Mouse (Mus musculus) C2C12 (cell line): ENCODE results near the gene Dock7. TPM values are rescaled to one million over a fixed set of nuclear protein-coding genes. Genes with fewer than 3 reads are reported as not detected.

Experiments
- H3K27me3 ChIP-seq: one replicate; pipeline ENCODE4 v1.6.1; 2011; ENCODE audit not compliant: control insufficient read depth, insufficient read depth, insufficient read length
- H3K36me3 ChIP-seq: one replicate; pipeline ENCODE4 v1.6.1; 2011; ENCODE audit not compliant: control insufficient read depth, insufficient read depth
- H3K4me3 ChIP-seq: one replicate; pipeline ENCODE4 v1.5.1; 2011; ENCODE audit warnings: mild to moderate bottlenecking, control low read depth; ENCODE audit not compliant: poor library complexity, insufficient read depth, severe bottlenecking
- H3K79me2 ChIP-seq: one replicate; pipeline ENCODE4 v1.6.1; 2011; ENCODE audit not compliant: control insufficient read depth, insufficient read depth
- H3K79me3 ChIP-seq: one replicate; pipeline ENCODE4 v1.6.1; 2011; ENCODE audit warnings: low read depth, control low read depth
- H3ac ChIP-seq: one replicate; pipeline ENCODE3; 2011; ENCODE audit warnings: low read depth; ENCODE audit not compliant: control insufficient read depth, insufficient read length
- CEBPB ChIP-seq: IDR thresholded peaks from one replicate; pipeline ENCODE4 v1.6.1; 2011; ENCODE audit warnings: low read depth, mild to moderate bottlenecking, control low read depth, moderate library complexity
- CTCF ChIP-seq: IDR thresholded peaks from one replicate; pipeline ENCODE4 v1.5.1; 2011; ENCODE audit not compliant: control insufficient read depth, insufficient read depth, insufficient read length
- FOSL1 ChIP-seq: IDR thresholded peaks from one replicate; pipeline ENCODE4 v1.8.0; 2011; ENCODE audit warnings: mild to moderate bottlenecking, low read length; ENCODE audit not compliant: poor library complexity, insufficient read depth, severe bottlenecking
- MAX ChIP-seq: IDR thresholded peaks from one replicate; pipeline ENCODE4 v1.6.1; 2011; ENCODE audit warnings: mild to moderate bottlenecking, control low read depth
- MYOD1 ChIP-seq: IDR thresholded peaks from one replicate; pipeline ENCODE4 v1.6.1; 2011; ENCODE audit warnings: low read depth; ENCODE audit not compliant: control insufficient read depth, insufficient read length
- MYOG ChIP-seq: IDR thresholded peaks from one replicate; pipeline ENCODE4 v1.6.1; 2011; ENCODE audit not compliant: control insufficient read depth, insufficient read length; ENCODE audit errors: extremely low read depth
- USF1 ChIP-seq: IDR thresholded peaks from one replicate; pipeline ENCODE4 v1.6.1; 2011; ENCODE audit warnings: low read depth, mild to moderate bottlenecking, control low read depth, moderate library complexity
- polyA plus RNA-seq: library from polyadenylated mRNA; unstranded; fragments of >200 nt; fragmentation: generic; extraction: Trizol; gene quantifications from one replicate; pipeline ENCODE4 v1.2.1, GENCODE M21; 2012; ENCODE audit warnings: missing spikeins

The Dock7 gene
- polyA plus RNA-seq, 1 experiment: 30.2 TPM

GRCm38 (mm10) chr4:99160414-99160813 is 39.7 kb upstream of the Dock7 start:
- Histone ChIP-seq H3K79me2 (no peaks in the 10 kb centered on the region), H3K4me3 (no peak overlapping the region), H3ac (no peak overlapping the region)

GRCm38 (mm10) chr4:99158495-99158894 is 37.8 kb upstream of the Dock7 start:
- H3K79me2 ChIP-seq: no peaks in the 10 kb centered on the region
- TF ChIP-seq CTCF (no peak), CEBPB (peak; percentile 96), FOSL1 (peak; percentile 81), MYOG (no peak), MYOD1 (peak; percentile 77), MAX (peak; percentile 78), USF1 (peak; percentile 9)
- no peak overlapping the region for H3ac ChIP-seq
- no peaks in the 10 kb centered on the region for H3K79me3 ChIP-seq
- H3K4me3 ChIP-seq: no peak overlapping the region
- H3K27me3 ChIP-seq: no peaks in the 10 kb centered on the region
- no peaks in the 10 kb centered on the region for H3K36me3 ChIP-seq

More at GRCm38 (mm10) chr4:99160414-99160813, 39.7 kb upstream of the Dock7 start:
- no peaks in the 10 kb centered on the region for H3K27me3 ChIP-seq
- H3K36me3 ChIP-seq: no peaks in the 10 kb centered on the region
- TF ChIP-seq USF1: no peak
- TF ChIP-seq CEBPB: peak; percentile 42
- H3K79me3 ChIP-seq: no peaks in the 10 kb centered on the region

- Histone ChIP-seq H3K36me3 (no peaks in the 10 kb centered on the region), H3K4me3 (no peak overlapping the region), H3K27me3 (no peaks in the 10 kb centered on the region), H3K79me2 (no peaks in the 10 kb centered on the region), H3ac (no peak overlapping the region), H3K79me3 (no peaks in the 10 kb centered on the region)
- TF ChIP-seq USF1: no peak
- no peak for TF ChIP-seq CEBPB
- no peak for TF ChIP-seq CTCF
- no peak for TF ChIP-seq MYOG
- no peak for TF ChIP-seq FOSL1
- no peak for TF ChIP-seq MAX
These were observed 36.1 kb upstream of the Dock7 start for GRCm38 (mm10) chr4:99156641-99157307.

GRCm38 (mm10) chr4:99151885-99152558 is 31.3 kb upstream of the Dock7 start:
- no peak overlapping the region for H3K4me3 ChIP-seq

GRCm38 (mm10) chr4:99151434-99151833 is 30.7 kb upstream of the Dock7 start:
- TF ChIP-seq FOSL1: no peak
- TF ChIP-seq USF1: no peak
- no peak for TF ChIP-seq MYOG
- no peak for TF ChIP-seq CTCF
- TF ChIP-seq MYOD1: no peak
- no peak for TF ChIP-seq MAX
- TF ChIP-seq CEBPB: no peak
- no peak overlapping the region for H3K4me3 ChIP-seq
- no peaks in the 10 kb centered on the region for H3K27me3 ChIP-seq
- H3ac ChIP-seq: no peak overlapping the region
- no peaks in the 10 kb centered on the region for H3K79me3 ChIP-seq
- no peaks in the 10 kb centered on the region for H3K36me3 ChIP-seq
- H3K79me2 ChIP-seq: no peaks in the 10 kb centered on the region

More at GRCm38 (mm10) chr4:99151885-99152558, 31.3 kb upstream of the Dock7 start:
- H3ac ChIP-seq: no peak overlapping the region
- no peaks in the 10 kb centered on the region for H3K36me3 ChIP-seq
- H3K79me3 ChIP-seq: no peaks in the 10 kb centered on the region
- TF ChIP-seq CEBPB (no peak), MAX (no peak), CTCF (no peak), MYOG (no peak), FOSL1 (no peak), MYOD1 (no peak), USF1 (no peak)
- no peaks in the 10 kb centered on the region for H3K79me2 ChIP-seq
- no peaks in the 10 kb centered on the region for H3K27me3 ChIP-seq

- TF ChIP-seq CEBPB: no peak
- no peak for TF ChIP-seq USF1
- TF ChIP-seq MYOD1: no peak
- TF ChIP-seq MAX: no peak
- no peak for TF ChIP-seq MYOG
- TF ChIP-seq CTCF: no peak
- no peak overlapping the region for H3ac ChIP-seq
- no peaks in the 10 kb centered on the region for H3K79me3 ChIP-seq
- H3K4me3 ChIP-seq: no peak overlapping the region
- no peaks in the 10 kb centered on the region for H3K27me3 ChIP-seq
- H3K79me2 ChIP-seq: no peaks in the 10 kb centered on the region
- H3K36me3 ChIP-seq: peaks cover 7% of the 10 kb centered on the region
These were observed 22.6 kb upstream of the Dock7 start for GRCm38 (mm10) chr4:99143323-99143722.
